Mouse (Mus musculus): ENCODE data around the gene Spef1. TPM values are rescaled to one million over a fixed set of nuclear protein-coding genes. Genes with fewer than 3 reads are reported as not detected.
"Not testable (repeated sequence)": the region's sequence is repeated elsewhere in the genome, so short reads cannot be mapped to it uniquely, and the experiment has no call there.

The Spef1 gene
- 3.3 and 4.7 TPM in 2 replicates for polyA plus RNA-seq (2015; fragmentation: Nextera tagmentation; extraction: Ambion mirVana)

- 1% methylated on average over 42 of the region's 43 CpGs for WGBS
- Histone ChIP-seq H3K4me3 (ENCODE audit: low read length) (peak within 1 kb of the TSS; percentile 75), H3K9ac (replicated peaks; ENCODE audit: low read length) (peak within 1 kb of the TSS; percentile 85), H3K27ac (ENCODE audit: low read length) (peak within 1 kb of the TSS; percentile 85), H3K27me3 (ENCODE audit: insufficient read depth, low read length) (no peaks in the 10 kb centered on the region), H3K4me1 (ENCODE audit: insufficient read depth, low read length) (peaks cover 30% of the 10 kb centered on the region), H3K36me3 (ENCODE audit: insufficient read depth, low read length) (peaks cover 8% of the 10 kb centered on the region), H3K4me2 (replicated peaks; ENCODE audit: low read depth, low read length) (peak within 1 kb of the TSS; percentile 89), H3K9me3 (ENCODE audit: low read length) (no peaks in the 10 kb centered on the region)
- peak; percentile 88 for ATAC-seq (ENCODE audit: low FRiP score, low TSS enrichment)
Observed at GRCm38 (mm10) chr2:131186771-131187601, at the start of gene Spef1, which contains the start of gene Cdc25b. Gene Spef1, minus strand, starts transcription at chr2:131187282. Gene Cdc25b, plus strand, starts transcription at chr2:131186949.

DNA sequence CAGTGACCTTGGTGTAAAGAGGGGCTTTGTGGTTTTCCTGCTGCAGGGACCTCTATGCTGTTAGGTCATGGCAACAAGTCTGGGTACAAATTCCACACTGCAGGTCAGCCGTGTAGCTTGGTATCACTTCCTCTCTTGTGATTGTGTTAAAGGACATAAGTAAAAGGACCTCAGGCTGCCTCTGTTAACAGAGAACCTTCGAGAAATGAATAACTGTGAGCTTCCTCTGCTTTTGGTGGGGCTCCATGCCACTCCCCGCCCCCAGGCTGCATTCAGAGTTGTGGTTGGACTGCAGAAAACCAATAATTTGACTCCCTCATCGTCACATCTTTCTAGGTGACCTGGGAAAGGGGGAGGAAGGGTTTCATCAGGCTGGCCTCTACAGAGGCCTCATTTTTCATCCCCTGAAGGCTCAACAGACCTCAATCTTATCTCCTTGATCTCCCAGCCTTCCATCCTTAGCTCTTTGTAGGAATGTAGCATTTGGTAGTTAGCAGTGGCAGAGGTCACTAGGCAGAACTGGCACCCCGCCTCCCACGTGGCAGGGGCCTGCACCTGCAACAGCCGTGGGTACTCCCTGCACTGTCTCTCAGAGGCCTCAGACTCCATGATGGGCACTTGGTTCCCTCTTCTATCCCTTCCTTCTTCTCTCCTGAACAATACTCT, 48.0 kb upstream of the Spef1 start:
- Histone ChIP-seq H3K4me2 (replicated peaks; ENCODE audit: low read depth, low read length) (peak overlapping the region; percentile 63), H3K9me3 (ENCODE audit: low read length) (no peaks in the 10 kb centered on the region), H3K9ac (replicated peaks; ENCODE audit: low read length) (peak overlapping the region; percentile 81), H3K27ac (ENCODE audit: low read length) (peak overlapping the region; percentile 89; the same call in 1 of the 2 replicates), H3K36me3 (ENCODE audit: insufficient read depth, low read length) (peaks cover 13% of the 10 kb centered on the region; the same call in 1 of the 2 replicates), H3K4me3 (ENCODE audit: low read length) (peak overlapping the region; percentile 66), H3K27me3 (ENCODE audit: insufficient read depth, low read length) (no peaks in the 10 kb centered on the region), H3K4me1 (ENCODE audit: insufficient read depth, low read length) (peaks cover 19% of the 10 kb centered on the region)
- WGBS, result 39% methylated on average over 7 of the region's 7 CpGs
- no peak for ATAC-seq (ENCODE audit: low FRiP score, low TSS enrichment)

GRCm38 (mm10) chr2:131234127-131234650, 47.1 kb upstream of the Spef1 start:
- H3K9me3 ChIP-seq (ENCODE audit: low read length), result no peaks in the 10 kb centered on the region
- 5% methylated on average over 28 of the region's 28 CpGs for WGBS
- peak overlapping the region; percentile 66 for H3K4me3 ChIP-seq (ENCODE audit: low read length)
- H3K27me3 ChIP-seq (ENCODE audit: insufficient read depth, low read length), result no peaks in the 10 kb centered on the region
- H3K9ac ChIP-seq (replicated peaks; ENCODE audit: low read length), result peak overlapping the region; percentile 81
- peak overlapping the region; percentile 89 for H3K27ac ChIP-seq (ENCODE audit: low read length)
- peaks cover 19% of the 10 kb centered on the region for H3K4me1 ChIP-seq (ENCODE audit: insufficient read depth, low read length)
- peak overlapping the region; percentile 63 for H3K4me2 ChIP-seq (replicated peaks; ENCODE audit: low read depth, low read length)
- peak; percentile 37 for ATAC-seq (ENCODE audit: low FRiP score, low TSS enrichment)
- peaks cover 9% of the 10 kb centered on the region; the same call in 1 of the 2 replicates for H3K36me3 ChIP-seq (ENCODE audit: insufficient read depth, low read length)

DNA sequence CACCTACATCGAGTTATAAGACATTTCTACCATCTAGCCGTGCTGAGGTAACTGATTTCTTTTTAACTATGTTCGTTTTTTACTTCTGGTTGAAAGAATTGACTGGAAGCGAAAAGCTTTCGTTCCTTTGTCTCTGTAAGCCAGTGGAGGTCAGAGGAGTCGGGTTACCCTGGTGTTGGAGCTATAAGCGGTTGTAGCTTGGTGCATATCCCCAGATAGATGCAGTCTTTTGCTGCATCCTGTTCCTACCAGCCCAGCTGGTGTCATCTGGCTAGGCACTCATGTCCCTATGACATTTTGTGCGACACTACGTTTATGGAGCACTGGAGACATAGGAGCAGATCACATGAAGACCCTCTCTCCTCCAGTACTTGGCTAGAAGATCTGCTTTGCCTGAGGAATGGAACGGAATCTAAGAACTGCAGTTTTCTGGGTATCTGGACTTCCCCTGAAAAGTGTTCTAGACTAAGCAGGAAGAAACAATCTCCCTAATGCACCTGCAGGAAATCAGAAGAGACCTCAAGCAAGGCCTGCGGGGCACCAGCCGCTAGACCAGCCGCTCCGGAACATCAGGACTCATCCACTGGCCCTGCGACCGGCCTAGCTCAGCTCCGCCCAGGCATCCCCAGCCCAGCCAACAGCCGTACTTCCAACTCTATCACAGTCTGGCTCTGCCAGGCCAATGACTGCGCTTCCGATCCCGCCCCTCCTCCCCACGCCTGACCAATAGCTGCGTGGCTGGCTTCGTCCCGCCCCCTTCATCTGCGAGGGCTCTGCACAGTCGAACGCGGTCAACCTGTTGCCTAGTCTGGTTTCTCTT, 46.4 kb upstream of the Spef1 start, which contains the start of gene Mavs:
Gene Mavs (plus strand): TSS at position 757 of the 820 bp plus-strand sequence.
- peak; percentile 100 for ATAC-seq (ENCODE audit: low FRiP score, low TSS enrichment)
- peak within 1 kb of the TSS; percentile 63 for H3K4me2 ChIP-seq (replicated peaks; ENCODE audit: low read depth, low read length)
- H3K9me3 ChIP-seq (ENCODE audit: low read length), result no peaks in the 10 kb centered on the region
- peak within 1 kb of the TSS; percentile 66 for H3K4me3 ChIP-seq (ENCODE audit: low read length)
- no peaks in the 10 kb centered on the region for H3K27me3 ChIP-seq (ENCODE audit: insufficient read depth, low read length)
- H3K4me1 ChIP-seq (ENCODE audit: insufficient read depth, low read length), result peaks cover 19% of the 10 kb centered on the region
- WGBS, result 9% methylated on average over 29 of the region's 29 CpGs
- H3K27ac ChIP-seq (ENCODE audit: low read length), result peak within 1 kb of the TSS; percentile 89
- H3K9ac ChIP-seq (replicated peaks; ENCODE audit: low read length), result peak within 1 kb of the TSS; percentile 81
- peaks cover 9% of the 10 kb centered on the region; the same call in 1 of the 2 replicates for H3K36me3 ChIP-seq (ENCODE audit: insufficient read depth, low read length)

GRCm38 (mm10) chr2:131232558-131232957, 45.5 kb upstream of the Spef1 start:
- no peaks in the 10 kb centered on the region for H3K27me3 ChIP-seq (ENCODE audit: insufficient read depth, low read length)
- H3K36me3 ChIP-seq (ENCODE audit: insufficient read depth, low read length), result peaks cover 8% of the 10 kb centered on the region; the same call in 1 of the 2 replicates
- H3K4me3 ChIP-seq (ENCODE audit: low read length), result no peak overlapping the region
- no peak overlapping the region for H3K27ac ChIP-seq (ENCODE audit: low read length)
- H3K4me2 ChIP-seq (replicated peaks; ENCODE audit: low read depth, low read length), result no peak overlapping the region
- H3K4me1 ChIP-seq (ENCODE audit: insufficient read depth, low read length), result peaks cover 19% of the 10 kb centered on the region
- H3K9me3 ChIP-seq (ENCODE audit: low read length), result no peaks in the 10 kb centered on the region
- no peak overlapping the region for H3K9ac ChIP-seq (replicated peaks; ENCODE audit: low read length)
- no peak for ATAC-seq (ENCODE audit: low FRiP score, low TSS enrichment)
- 73% methylated on average over 2 of the region's 2 CpGs for WGBS

DNA sequence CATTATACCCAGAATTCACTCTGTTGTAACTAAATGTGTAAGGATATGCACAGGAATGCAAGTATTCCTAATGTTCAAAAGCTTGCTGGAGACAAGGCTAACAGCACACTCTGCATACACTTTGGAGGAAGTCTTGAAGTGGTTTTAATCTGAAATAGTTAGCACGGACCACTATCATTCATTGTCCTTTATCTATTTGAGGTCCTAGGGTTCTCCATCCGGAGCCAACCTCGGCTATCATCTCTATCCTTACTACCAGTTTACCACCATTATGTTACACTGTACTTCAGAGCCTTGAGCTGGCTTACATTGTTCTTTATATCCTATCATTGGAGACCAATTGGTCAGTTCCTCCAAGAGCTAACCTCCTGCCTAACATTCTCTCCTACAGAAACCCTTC, 40.2 kb upstream of the Spef1 start:
- no peaks in the 10 kb centered on the region for H3K4me1 ChIP-seq (ENCODE audit: insufficient read depth, low read length)
- H3K27ac ChIP-seq (ENCODE audit: low read length), result no peak overlapping the region
- no peaks in the 10 kb centered on the region for H3K27me3 ChIP-seq (ENCODE audit: insufficient read depth, low read length)
- H3K4me3 ChIP-seq (ENCODE audit: low read length), result no peak overlapping the region
- no peak overlapping the region for H3K4me2 ChIP-seq (replicated peaks; ENCODE audit: low read depth, low read length)
- H3K9me3 ChIP-seq (ENCODE audit: low read length), result no peaks in the 10 kb centered on the region
- ATAC-seq (ENCODE audit: low FRiP score, low TSS enrichment), result no peak
- H3K36me3 ChIP-seq (ENCODE audit: insufficient read depth, low read length), result no peaks in the 10 kb centered on the region
- H3K9ac ChIP-seq (replicated peaks; ENCODE audit: low read length), result no peak overlapping the region
- 91% methylated on average over 3 of the region's 3 CpGs for WGBS

- not testable (repeated sequence) for ATAC-seq (ENCODE audit: low FRiP score, low TSS enrichment); H3K4me1 ChIP-seq (ENCODE audit: insufficient read depth, low read length); H3K36me3 ChIP-seq (ENCODE audit: insufficient read depth, low read length); H3K9me3 ChIP-seq (ENCODE audit: low read length); H3K27me3 ChIP-seq (ENCODE audit: insufficient read depth, low read length); H3K9ac ChIP-seq (replicated peaks; ENCODE audit: low read length); H3K4me3 ChIP-seq (ENCODE audit: low read length); H3K27ac ChIP-seq (ENCODE audit: low read length); H3K4me2 ChIP-seq (replicated peaks; ENCODE audit: low read depth, low read length)
- WGBS, result 60% methylated on average over 2 of the region's 2 CpGs
Observed at GRCm38 (mm10) chr2:131226669-131227068, 39.6 kb upstream of the Spef1 start.

DNA sequence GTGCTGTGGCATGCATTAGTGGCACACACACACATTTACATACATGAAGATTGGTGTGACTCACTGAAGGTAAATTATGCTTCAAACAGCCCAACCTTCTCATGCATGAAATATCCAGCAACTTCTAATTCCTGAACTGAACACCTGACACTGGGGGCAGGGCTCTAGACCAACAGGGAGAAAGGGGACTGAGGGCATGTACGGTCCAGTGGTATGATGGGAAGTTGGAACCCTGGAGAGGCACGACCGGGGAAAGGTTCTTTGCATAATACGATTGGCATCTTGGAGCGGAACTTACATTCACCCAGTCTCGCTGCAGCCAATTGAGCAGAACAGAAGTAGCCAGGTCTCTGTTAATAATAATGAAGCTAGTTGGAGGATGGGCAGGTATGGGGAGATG, 38.1 kb upstream of the Spef1 start:
- no peaks in the 10 kb centered on the region for H3K27me3 ChIP-seq (ENCODE audit: insufficient read depth, low read length)
- H3K9ac ChIP-seq (replicated peaks; ENCODE audit: low read length), result no peak overlapping the region
- WGBS, result 53% methylated on average over 6 of the region's 6 CpGs
- H3K36me3 ChIP-seq (ENCODE audit: insufficient read depth, low read length), result no peaks in the 10 kb centered on the region
- ATAC-seq (ENCODE audit: low FRiP score, low TSS enrichment), result peak; percentile 94
- H3K27ac ChIP-seq (ENCODE audit: low read length), result peak overlapping the region; percentile 68
- no peaks in the 10 kb centered on the region for H3K4me1 ChIP-seq (ENCODE audit: insufficient read depth, low read length)
- no peaks in the 10 kb centered on the region for H3K9me3 ChIP-seq (ENCODE audit: low read length)
- no peak overlapping the region for H3K4me3 ChIP-seq (ENCODE audit: low read length)
- H3K4me2 ChIP-seq (replicated peaks; ENCODE audit: low read depth, low read length), result no peak overlapping the region

- no peak for ATAC-seq (ENCODE audit: low FRiP score, low TSS enrichment)
- no peak overlapping the region for H3K9ac ChIP-seq (replicated peaks; ENCODE audit: low read length)
- H3K36me3 ChIP-seq (ENCODE audit: insufficient read depth, low read length), result no peaks in the 10 kb centered on the region
- H3K4me1 ChIP-seq (ENCODE audit: insufficient read depth, low read length), result no peaks in the 10 kb centered on the region
- no peaks in the 10 kb centered on the region for H3K9me3 ChIP-seq (ENCODE audit: low read length)
- WGBS, result 68% methylated on average over 1 of the region's 1 CpGs
- no peak overlapping the region for H3K4me2 ChIP-seq (replicated peaks; ENCODE audit: low read depth, low read length)
- no peak overlapping the region for H3K4me3 ChIP-seq (ENCODE audit: low read length)
- H3K27me3 ChIP-seq (ENCODE audit: insufficient read depth, low read length), result no peaks in the 10 kb centered on the region
- H3K27ac ChIP-seq (ENCODE audit: low read length), result no peak overlapping the region
Observed at GRCm38 (mm10) chr2:131223569-131223968, 36.5 kb upstream of the Spef1 start.
